Mouse (Mus musculus) brain, embryonic 14.5 days (tissue): Measurements from ENCODE around the gene Sept9.

Source experiments
- CTCF ChIP-seq: fragments of 200-500 bp; IDR thresholded peaks from 2 replicates; pipeline ENCODE4 v1.5.1; 2012; ENCODE audit warnings: inconsistent platforms, mild to moderate bottlenecking, moderate library complexity, borderline replicate concordance; ENCODE audit not compliant: insufficient read depth, insufficient read length; ENCODE audit errors: extremely low read depth
- POLR2A ChIP-seq: fragments of 200-500 bp; IDR thresholded peaks from 2 replicates; pipeline ENCODE4 v1.6.1; 2012; ENCODE audit warnings: mild to moderate bottlenecking, inconsistent platforms, borderline replicate concordance; ENCODE audit not compliant: poor library complexity, insufficient read depth, insufficient read length, severe bottlenecking; ENCODE audit errors: extremely low read depth

- no peak for TF ChIP-seq CTCF
- TF ChIP-seq POLR2A, result no peak
These were observed 168.5 kb downstream of the Sept9 start for GRCm38 (mm10) chr11:117367937-117368336.
